Mouse (Mus musculus): ENCODE results near the gene Rbpjl. TPM values are rescaled to one million over a fixed set of nuclear protein-coding genes. Genes with fewer than 3 reads are reported as not detected.

The Rbpjl gene
- total RNA-seq, 2 experiments from 2014 or later: not detected

- no peak for ATAC-seq (replicated peaks; ENCODE audit: poor library complexity)
These were observed 40.6 kb downstream of the Rbpjl start, which contains the start of gene Sdc4 for GRCm38 (mm10) chr2:164443460-164444000. Gene Sdc4 (minus strand): TSS chr2:164443887.

DNA sequence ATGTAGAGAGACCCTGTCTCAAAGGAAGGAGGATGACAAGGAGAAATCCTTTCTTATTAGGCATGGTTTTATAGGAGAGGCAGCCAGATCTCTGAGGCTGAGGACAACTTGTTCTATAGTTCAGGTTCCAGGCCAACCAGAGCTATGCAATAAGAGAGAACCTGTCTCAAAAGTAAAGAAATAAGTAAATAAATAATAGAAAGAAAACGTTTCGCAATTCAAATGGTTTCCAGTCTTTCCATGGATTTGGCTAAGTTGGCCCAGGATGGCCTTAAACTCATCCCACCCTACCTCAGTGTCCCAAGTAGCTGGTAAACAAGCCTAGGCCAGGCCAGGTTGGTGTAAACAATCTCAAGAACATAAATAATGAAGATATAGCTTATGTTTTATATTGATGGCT, 41.8 kb downstream of the Rbpjl start:
- ATAC-seq (replicated peaks; ENCODE audit: poor library complexity): no peak

DNA sequence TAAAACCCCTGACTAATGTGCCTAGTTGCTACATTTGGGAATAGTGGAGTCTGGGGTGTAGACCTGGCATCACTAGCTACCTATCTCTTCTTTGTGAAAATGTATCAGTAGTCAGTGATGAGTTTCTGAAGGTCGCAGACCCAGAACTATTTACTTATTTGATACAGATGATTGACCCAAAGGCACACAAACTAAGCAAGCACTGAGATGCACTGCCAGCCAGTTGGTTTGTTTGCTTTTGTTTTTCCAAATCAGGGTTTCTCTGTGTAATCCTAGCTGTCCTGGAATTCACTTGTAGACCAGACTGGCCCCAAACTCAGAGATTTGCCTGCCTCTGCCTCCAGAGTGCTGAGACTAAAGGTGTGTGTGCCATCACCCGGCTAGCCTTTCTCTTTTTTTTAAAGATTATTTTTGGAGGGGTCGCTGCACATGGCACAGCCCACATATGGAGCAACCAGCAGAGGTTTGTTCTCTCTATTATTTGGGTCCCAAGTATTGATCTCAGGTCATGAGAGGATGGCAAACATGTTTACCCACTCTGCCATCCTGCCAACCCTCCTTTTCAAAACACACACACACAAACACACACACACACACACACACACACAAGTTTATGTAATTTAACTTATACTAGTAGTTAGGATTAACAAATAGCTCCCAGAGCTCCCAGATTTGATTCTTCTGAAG, 42.6 kb downstream of the Rbpjl start:
- no peak for ATAC-seq (replicated peaks; ENCODE audit: poor library complexity)

DNA sequence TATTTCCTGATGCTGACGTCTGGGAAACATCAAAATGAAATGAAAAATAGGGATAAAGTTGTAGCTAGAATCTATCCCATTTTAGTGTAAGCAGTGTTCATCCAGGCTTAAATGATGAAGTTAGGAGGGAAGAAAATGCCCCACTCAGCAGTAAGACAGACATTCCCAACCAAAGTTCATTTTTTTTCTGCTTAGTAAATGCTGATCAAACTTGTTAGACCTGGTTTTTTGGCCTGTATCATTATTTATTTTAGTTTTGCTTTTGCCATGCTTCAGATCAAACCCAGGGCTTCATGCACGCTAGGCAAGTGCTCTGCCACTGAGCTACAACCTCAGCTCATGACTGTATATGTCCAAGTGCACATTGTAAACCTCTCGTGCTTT, 43.1 kb downstream of the Rbpjl start:
- ATAC-seq (replicated peaks; ENCODE audit: poor library complexity): no peak

- ATAC-seq (replicated peaks; ENCODE audit: poor library complexity): no peak
These were observed 45.2 kb downstream of the Rbpjl start for GRCm38 (mm10) chr2:164448140-164448539.

DNA sequence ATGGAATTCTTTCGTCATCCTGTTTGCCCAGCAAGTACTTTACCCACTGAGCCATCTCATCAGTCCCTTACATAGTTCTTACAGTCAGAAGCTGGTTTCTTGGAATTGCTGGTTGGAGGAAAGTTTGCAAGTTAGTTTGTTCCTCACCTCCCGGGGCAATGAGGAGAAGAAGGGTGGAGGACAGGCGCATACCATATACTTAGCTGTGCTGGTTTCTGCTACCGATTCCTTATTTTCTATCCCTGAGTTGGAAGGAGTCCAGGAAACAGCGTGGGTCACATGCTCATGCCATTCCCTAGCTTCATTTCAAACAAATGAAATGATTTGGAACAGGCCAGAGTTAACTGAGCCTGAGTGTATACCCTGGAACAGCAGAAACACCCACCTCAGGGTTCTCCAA, 46.0 kb downstream of the Rbpjl start:
- no peak for ATAC-seq (replicated peaks; ENCODE audit: poor library complexity)

DNA sequence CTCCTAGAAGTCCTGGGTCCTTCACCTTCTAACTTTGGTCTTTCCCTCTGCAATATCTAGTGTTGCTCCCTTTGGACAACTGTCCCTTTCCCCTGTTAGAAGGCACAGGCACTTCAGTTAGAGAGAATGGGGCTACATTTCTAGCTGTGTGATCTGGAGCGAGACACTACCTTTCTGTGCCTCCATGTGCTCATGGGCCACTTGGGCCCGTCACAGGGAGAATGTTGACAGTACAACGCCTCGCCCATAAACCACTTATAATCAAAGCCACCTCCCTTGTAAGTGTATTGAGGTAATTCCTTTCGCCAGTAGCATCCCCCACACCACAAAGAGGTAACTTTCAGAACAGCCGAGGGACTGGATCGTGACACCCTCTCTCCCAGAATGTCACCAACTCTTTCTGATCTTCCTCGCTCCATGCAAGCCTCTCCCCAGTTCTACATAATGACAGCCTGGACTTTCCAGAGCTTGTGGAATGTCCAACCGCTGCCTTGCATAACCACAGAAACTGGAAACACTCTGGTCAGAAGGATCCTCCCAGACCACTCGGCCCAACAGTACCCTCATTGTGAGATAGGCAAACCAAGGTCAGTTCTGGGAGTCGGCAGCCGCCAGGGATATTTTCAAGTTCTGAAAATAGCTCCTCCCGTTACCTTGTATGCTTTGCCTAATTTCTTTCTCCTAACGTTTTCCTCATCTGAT, 46.6 kb downstream of the Rbpjl start:
- ATAC-seq (replicated peaks; ENCODE audit: poor library complexity): no peak

- ATAC-seq (replicated peaks; ENCODE audit: poor library complexity): no peak
These were observed 49.2 kb downstream of the Rbpjl start for GRCm38 (mm10) chr2:164452000-164452676.

- ATAC-seq (replicated peaks; ENCODE audit: poor library complexity): no peak
These were observed 50.3 kb downstream of the Rbpjl start for GRCm38 (mm10) chr2:164453047-164453757.

- no peak for ATAC-seq (replicated peaks; ENCODE audit: poor library complexity)
These were observed 51.1 kb downstream of the Rbpjl start for GRCm38 (mm10) chr2:164453887-164454500.

- peak; percentile 78 for ATAC-seq (replicated peaks; ENCODE audit: poor library complexity)
These were observed 51.9 kb downstream of the Rbpjl start for GRCm38 (mm10) chr2:164454846-164455245.

GRCm38 (mm10) chr2:164455421-164456190, 52.7 kb downstream of the Rbpjl start:
- ATAC-seq (replicated peaks; ENCODE audit: poor library complexity): no peak

DNA sequence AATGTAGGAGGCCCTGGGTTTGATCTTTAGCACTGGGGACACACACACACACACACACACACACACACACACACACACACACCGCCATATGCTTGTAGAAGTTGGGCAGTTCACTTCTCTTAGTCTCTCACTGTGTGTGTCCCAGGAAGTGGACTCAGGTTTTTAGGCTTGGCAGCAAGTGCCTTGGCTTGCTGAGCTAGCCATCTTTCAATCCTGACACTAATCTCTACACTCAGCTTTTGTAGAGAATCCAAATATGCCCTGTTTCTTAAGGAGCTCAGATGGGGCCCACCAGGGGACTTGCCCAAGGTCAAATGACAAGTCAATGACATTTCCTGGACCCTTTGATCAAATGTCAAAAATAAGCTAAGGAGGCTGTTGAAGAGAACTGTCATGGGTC, 53.5 kb downstream of the Rbpjl start:
- ATAC-seq (replicated peaks; ENCODE audit: poor library complexity): no peak

DNA sequence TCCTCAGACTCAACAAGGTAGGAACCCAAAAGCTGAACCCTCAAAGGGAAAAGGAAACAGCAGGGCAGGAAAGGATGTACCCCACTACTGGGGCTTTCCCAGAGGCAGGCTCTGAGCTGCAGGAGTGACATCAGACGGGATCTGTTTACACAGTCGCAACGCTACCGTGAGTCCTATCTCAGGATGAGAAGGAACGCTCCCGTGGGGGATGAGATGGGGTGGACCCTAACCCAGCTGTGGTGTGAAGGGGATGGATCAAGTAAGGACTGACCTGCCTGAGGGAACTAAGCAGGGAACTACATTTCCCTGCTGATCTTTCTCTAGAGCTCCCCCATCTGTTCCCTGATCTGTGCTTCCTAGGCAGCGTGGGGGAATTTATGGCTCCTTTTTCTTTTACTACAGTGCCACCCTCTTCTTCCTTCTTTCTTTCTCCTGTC, 53.9 kb downstream of the Rbpjl start, which contains the start of gene Sys1:
Gene Sys1, plus strand, starts transcription at position 101 of the 437 bp plus-strand sequence.
- no peak for ATAC-seq (replicated peaks; ENCODE audit: poor library complexity)

- ATAC-seq (replicated peaks; ENCODE audit: poor library complexity): no peak
These were observed 55.0 kb downstream of the Rbpjl start for GRCm38 (mm10) chr2:164457942-164458341.

DNA sequence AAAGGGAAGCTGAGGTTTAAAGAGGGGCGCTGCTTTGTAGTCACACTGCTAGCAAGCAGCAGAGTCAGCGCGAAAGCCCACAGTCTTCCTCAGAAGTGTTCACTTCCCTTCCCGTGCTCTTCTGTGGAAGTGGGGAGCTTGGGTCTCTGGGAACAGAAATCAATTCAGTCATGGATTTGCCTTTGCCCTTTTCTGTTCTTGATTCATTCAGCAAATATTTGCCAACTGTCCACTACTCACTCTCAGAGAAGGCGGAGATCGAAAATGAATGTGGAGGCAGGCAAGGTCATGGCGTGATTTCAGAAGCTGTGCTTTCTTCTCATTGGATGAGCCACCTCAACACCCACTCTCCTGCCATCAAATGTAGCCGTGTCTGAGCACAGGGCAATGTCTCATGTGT, 55.6 kb downstream of the Rbpjl start:
- ATAC-seq (replicated peaks; ENCODE audit: poor library complexity): no peak

GRCm38 (mm10) chr2:164460745-164461551, 58.0 kb downstream of the Rbpjl start, which contains the start of gene Gm20458:
Gene Gm20458 (plus strand): TSS chr2:164460967.
- ATAC-seq (replicated peaks; ENCODE audit: poor library complexity): peak; percentile 92

Data from megakaryocyte progenitor cell, adult 5-6 weeks (primary cell).